Mouse (Mus musculus): ENCODE results near the gene Hspe1.

DNA sequence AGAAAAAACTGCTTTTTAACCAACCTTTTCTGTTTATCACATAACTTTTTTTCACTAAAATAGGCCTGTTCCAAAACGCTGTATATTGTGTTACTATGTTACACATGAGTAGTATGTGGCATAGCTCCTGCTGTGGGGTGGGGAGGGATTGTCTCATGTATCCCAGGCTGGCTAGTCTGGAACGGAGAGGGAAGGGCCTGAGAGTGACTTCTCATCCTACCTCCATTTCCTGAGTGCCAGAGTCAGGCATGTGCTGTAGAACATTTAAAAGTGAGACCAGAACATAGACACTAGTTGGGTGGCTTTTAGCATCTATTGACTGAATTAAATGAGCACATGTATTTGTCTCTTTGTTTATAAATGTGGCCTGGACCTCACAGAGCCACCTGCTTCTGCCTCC, 45.2 kb downstream of the Hspe1 start:
- no peak for TF ChIP-seq CTCF (conservative IDR thresholded peaks at IDR 0.05 in 1 of 2, IDR thresholded peaks at IDR 0.05 in 1 of 2; ENCODE audit: low read depth in 2 of 2, low read length in 2 of 2)
- TF ChIP-seq POLR2A (IDR thresholded peaks at IDR 0.05; ENCODE audit: low read depth, low read length), result no peak
- no peak for TF ChIP-seq RAD21 (IDR thresholded peaks at IDR 0.05; ENCODE audit: low read depth, low read length)
- TF ChIP-seq USF1 (IDR thresholded peaks at IDR 0.05; ENCODE audit: low read depth, low read length), result no peak
- TF ChIP-seq SIN3A (IDR thresholded peaks at IDR 0.05; ENCODE audit: low read length), result no peak
- TF ChIP-seq GABPA (IDR thresholded peaks at IDR 0.05; ENCODE audit: insufficient replicate concordance, low read depth, low read length), result no peak
- TF ChIP-seq ZNF384 (IDR thresholded peaks at IDR 0.05; ENCODE audit: low read depth, low read length), result no peak
- TF ChIP-seq E2F4 (IDR thresholded peaks at IDR 0.05; ENCODE audit: insufficient replicate concordance, low read depth, low read length), result no peak
- TF ChIP-seq JUND (conservative IDR thresholded peaks at IDR 0.05; ENCODE audit: low read depth, low read length), result no peak
- no peak for TF ChIP-seq PAX5 (IDR thresholded peaks at IDR 0.05; ENCODE audit: low read length)
- TF ChIP-seq MAFK (IDR thresholded peaks at IDR 0.05; ENCODE audit: insufficient replicate concordance, low read length), result no peak
